Mouse (Mus musculus): Measurements from ENCODE around the gene Zmynd10. TPM values are rescaled to one million over a fixed set of nuclear protein-coding genes. Genes with fewer than 3 reads are reported as not detected.

Zmynd10 gene
- polyA plus RNA-seq, 1 experiment from 2014 or later = 1.3 TPM

DNA sequence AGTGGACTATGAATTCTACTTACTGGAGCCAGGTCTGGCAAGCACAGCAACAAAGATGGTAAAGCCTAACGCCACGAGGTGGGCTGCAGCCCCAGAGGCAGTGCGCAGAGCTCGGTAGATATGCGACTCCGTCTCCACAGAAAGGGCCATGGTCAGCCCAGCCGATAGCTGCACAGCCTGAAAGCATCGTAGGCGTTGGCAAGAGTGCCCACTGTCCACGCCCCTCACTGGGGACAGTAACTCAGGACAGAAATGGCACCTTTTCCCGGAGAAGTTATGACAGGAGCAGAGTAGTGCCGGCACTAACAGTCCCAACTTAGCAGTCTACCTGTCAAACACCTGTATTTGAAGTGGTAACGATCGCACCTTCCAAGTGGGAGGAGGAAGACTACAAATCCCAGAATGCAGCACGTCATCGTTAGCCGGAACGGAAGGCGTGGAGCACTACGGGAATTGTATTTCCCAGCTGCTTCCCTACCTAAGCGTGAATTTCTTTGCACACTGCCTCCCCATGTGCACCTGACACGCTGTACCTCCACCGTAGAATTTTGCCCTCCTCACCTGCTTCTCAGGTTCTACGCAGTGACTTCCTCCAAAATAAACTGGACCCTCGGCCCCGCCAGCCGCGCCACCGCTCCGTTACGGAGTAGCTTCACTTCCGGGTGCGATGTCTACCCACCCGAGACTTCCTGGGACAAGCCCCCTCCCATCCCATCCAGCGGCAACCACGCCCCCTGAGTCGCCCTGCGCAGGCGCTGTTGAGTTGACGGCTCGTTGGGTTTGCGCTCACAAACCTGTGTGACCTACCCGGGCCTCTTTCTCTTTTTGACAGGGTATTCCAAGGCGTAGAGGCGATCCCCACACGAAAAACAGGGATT lies 5.4 kb upstream of the Zmynd10 start, which contains the start of the genes Cyb561d2 and Nprl2:
TSS of gene Cyb561d2 (minus strand) at position 720 of the 878 bp plus-strand sequence.
TSS of gene Nprl2 (plus strand) at position 753 of the 878 bp plus-strand sequence.
- H3K9me3 ChIP-seq = no peaks in the 10 kb centered on the region
- H3K4me2 ChIP-seq = peak within 1 kb of the TSS; percentile 93
- peak within 1 kb of the TSS; percentile 76 for H3K4me3 ChIP-seq
- H3K27ac ChIP-seq = peak within 1 kb of the TSS; percentile 77
- no peaks in the 10 kb centered on the region for H3K27me3 ChIP-seq
- H3K36me3 ChIP-seq = peaks cover 53% of the 10 kb centered on the region
- H3K4me1 ChIP-seq = peaks cover 47% of the 10 kb centered on the region
- under 1% methylated on average over 46 of the region's 46 CpGs for WGBS
- peak; percentile 86 for ATAC-seq (ENCODE audit: insufficient number of reproducible peaks, low FRiP score, low TSS enrichment, low read depth)
- H3K9ac ChIP-seq = peak within 1 kb of the TSS; percentile 57

DNA sequence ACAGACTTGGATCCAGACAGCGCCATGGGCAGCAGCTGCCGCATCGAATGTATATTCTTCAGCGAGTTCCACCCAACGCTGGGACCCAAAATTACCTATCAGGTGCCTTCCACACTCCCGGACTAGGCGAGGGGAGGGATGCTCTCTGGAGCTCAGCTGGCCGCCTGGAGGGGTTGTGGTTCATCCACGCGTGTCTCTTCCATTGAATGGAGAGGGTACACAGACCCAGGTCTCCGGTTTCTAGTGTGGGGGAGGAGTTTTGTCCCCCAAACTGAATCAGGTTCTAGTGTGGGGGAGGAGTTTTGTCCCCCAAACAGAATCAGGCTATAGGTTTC lies 4.8 kb upstream of the Zmynd10 start:
- Histone ChIP-seq H3K4me1 (peaks cover 47% of the 10 kb centered on the region), H3K9ac (peak overlapping the region; percentile 57), H3K36me3 (peaks cover 52% of the 10 kb centered on the region), H3K27me3 (no peaks in the 10 kb centered on the region), H3K4me2 (peak overlapping the region; percentile 93), H3K4me3 (peak overlapping the region; percentile 76), H3K9me3 (no peaks in the 10 kb centered on the region), H3K27ac (peak overlapping the region; percentile 63)
- no peak for ATAC-seq (ENCODE audit: insufficient number of reproducible peaks, low FRiP score, low TSS enrichment, low read depth)
- WGBS = 1% methylated on average over 11 of the region's 11 CpGs

DNA sequence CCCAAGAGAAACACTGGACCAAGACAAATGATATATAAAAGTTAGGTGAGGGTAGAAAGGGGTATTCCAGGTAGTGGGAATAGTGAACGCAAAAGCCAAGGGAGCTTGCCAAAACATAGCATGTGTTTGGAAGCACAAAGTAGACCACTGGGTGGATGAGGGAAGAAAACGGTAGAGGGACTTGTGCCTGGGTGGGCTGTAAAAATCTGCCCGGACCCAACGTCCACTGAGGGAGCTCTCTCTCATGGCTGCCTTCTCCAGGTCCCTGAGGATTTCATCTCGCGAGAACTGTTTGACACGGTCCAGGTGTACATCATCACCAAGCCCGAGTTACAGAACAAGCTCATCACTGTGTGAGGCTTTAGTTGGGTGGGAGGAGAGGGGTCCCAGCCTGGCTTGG lies 4.4 kb upstream of the Zmynd10 start:
- 41% methylated on average over 8 of the region's 8 CpGs for WGBS
- ATAC-seq (ENCODE audit: insufficient number of reproducible peaks, low FRiP score, low TSS enrichment, low read depth) = no peak

DNA sequence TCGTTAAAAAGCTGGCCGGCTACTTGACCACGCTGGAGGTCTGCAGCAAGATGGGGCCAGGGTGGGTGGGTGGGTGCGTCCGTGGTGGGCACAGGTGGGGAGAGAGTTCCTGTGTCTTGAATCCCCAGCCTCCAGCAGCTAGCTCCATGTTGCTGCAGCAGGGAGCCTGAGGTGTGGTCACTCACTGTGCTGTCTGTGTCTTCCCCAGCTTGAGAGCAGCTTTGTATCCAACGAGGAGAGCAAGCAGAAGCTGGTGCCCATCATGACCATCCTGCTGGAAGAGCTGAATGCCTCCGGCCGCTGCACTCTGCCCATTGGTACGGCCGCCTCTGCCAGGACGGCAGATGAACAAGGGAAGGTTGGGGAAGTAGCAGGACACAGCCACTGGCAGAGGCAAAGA lies 3.8 kb upstream of the Zmynd10 start:
- 80% methylated on average over 11 of the region's 11 CpGs for whole genome bisulfite sequencing
- peaks cover 51% of the 10 kb centered on the region for H3K4me1 ChIP-seq
- no peak overlapping the region for H3K27ac ChIP-seq
- peaks cover 42% of the 10 kb centered on the region for H3K36me3 ChIP-seq
- ATAC-seq (ENCODE audit: insufficient number of reproducible peaks, low FRiP score, low TSS enrichment, low read depth) = no peak
- no peak overlapping the region for H3K9ac ChIP-seq
- H3K4me3 ChIP-seq = no peak overlapping the region
- no peaks in the 10 kb centered on the region for H3K27me3 ChIP-seq
- H3K9me3 ChIP-seq = no peaks in the 10 kb centered on the region
- no peak overlapping the region for H3K4me2 ChIP-seq

More for the DNA sequence above, 4.4 kb upstream of the Zmynd10 start:
- Histone ChIP-seq H3K9me3 (no peaks in the 10 kb centered on the region), H3K4me3 (peak overlapping the region; percentile 76), H3K27ac (no peak overlapping the region), H3K9ac (no peak overlapping the region), H3K27me3 (no peaks in the 10 kb centered on the region), H3K4me1 (peaks cover 49% of the 10 kb centered on the region), H3K36me3 (peaks cover 48% of the 10 kb centered on the region), H3K4me2 (peak overlapping the region; percentile 93)

DNA sequence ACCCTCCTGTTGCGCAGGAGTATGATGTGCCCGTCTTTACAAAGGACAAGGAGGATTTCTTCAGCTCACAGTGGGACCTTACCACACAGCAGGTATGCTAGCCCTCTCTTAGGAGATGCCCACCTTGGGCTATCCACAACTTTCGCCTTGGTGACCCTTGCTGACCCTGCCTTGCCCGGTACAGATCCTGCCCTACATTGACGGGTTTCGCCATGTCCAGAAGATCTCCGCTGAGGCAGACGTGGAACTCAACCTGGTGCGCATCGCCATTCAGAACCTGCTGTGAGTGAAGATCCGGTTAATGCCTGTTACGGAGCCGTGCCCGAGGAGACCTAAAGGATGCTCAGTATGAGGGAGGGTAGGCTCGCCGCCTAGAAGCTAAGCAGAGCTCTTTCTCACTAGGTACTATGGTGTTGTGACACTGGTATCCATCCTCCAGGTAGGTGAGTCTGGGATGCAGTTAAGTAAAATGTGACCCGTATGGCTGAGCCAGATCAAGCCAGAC lies 2.9 kb upstream of the Zmynd10 start:
- no peak overlapping the region for H3K4me2 ChIP-seq
- no peaks in the 10 kb centered on the region for H3K27me3 ChIP-seq
- peaks cover 33% of the 10 kb centered on the region for H3K36me3 ChIP-seq
- no peaks in the 10 kb centered on the region for H3K9me3 ChIP-seq
- peaks cover 51% of the 10 kb centered on the region for H3K4me1 ChIP-seq
- H3K9ac ChIP-seq = no peak overlapping the region
- H3K27ac ChIP-seq = no peak overlapping the region
- 92% methylated on average over 17 of the region's 17 CpGs for WGBS
- no peak overlapping the region for H3K4me3 ChIP-seq
- ATAC-seq (ENCODE audit: insufficient number of reproducible peaks, low FRiP score, low TSS enrichment, low read depth) = no peak

DNA sequence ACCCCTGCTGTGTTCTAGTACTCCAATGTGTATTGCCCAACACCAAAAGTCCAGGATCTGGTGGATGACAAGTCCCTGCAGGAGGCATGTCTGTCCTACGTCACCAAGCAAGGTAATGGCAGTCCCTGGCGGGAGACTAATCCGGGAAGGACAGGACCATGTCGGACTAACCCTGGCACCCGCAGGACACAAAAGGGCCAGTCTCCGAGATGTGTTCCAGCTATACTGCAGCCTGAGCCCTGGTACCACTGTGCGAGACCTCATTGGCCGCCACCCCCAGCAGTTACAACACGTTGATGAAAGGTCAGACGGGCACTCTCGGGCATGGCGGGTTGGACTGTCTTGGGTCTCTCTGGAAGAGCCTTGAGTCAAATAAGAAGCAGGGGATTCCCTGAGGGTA lies 2.4 kb upstream of the Zmynd10 start:
- H3K27ac ChIP-seq = no peak overlapping the region
- no peaks in the 10 kb centered on the region for H3K9me3 ChIP-seq
- ATAC-seq (ENCODE audit: insufficient number of reproducible peaks, low FRiP score, low TSS enrichment, low read depth) = no peak
- H3K36me3 ChIP-seq = peaks cover 28% of the 10 kb centered on the region
- peaks cover 53% of the 10 kb centered on the region for H3K4me1 ChIP-seq
- WGBS = 91% methylated on average over 12 of the region's 12 CpGs
- H3K4me2 ChIP-seq = no peak overlapping the region
- H3K9ac ChIP-seq = no peak overlapping the region
- H3K27me3 ChIP-seq = no peaks in the 10 kb centered on the region
- H3K4me3 ChIP-seq = no peak overlapping the region

DNA sequence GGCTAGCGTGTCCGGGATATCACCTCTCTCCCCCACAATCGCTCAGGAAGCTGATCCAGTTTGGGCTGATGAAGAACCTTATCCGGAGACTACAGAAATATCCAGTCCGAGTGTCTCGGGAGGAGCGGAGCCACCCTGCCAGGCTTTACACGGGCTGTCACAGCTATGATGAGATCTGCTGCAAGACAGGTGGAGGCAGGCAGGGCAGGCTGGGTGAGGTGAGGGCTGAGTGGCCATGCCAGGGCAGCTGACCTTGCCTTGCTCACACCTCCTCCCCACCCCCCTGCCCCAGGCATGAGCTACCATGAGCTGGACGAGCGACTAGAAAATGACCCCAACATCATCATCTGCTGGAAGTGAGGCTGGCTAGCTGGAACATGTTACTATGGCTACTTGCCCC lies 1.9 kb upstream of the Zmynd10 start:
- no peaks in the 10 kb centered on the region for H3K9me3 ChIP-seq
- H3K36me3 ChIP-seq = peaks cover 23% of the 10 kb centered on the region
- no peak overlapping the region for H3K27ac ChIP-seq
- no peak overlapping the region for H3K4me2 ChIP-seq
- no peak for ATAC-seq (ENCODE audit: insufficient number of reproducible peaks, low FRiP score, low TSS enrichment, low read depth)
- H3K4me1 ChIP-seq = peaks cover 54% of the 10 kb centered on the region
- H3K9ac ChIP-seq = no peak overlapping the region
- no peak overlapping the region for H3K4me3 ChIP-seq
- WGBS = 80% methylated on average over 10 of the region's 10 CpGs
- H3K27me3 ChIP-seq = no peaks in the 10 kb centered on the region

DNA sequence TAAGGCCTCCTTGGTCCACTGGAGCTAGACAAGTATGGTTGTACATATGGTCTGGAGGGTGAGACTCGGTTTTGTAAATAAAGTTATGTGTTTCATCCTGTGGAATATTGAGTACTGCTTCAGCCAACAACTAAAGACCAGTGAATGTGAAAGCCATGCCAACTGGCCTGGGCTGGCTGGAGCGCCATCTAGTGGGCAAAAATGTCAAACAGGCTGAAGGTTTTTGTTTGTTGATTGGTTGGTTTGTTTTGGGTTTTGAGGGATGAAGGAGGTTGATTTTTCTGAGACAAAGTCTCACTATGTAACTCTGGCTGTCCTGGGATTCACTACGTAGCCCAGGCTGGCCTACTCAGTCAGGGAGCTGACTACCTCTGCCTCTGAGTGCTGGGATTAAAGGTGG lies 1.5 kb upstream of the Zmynd10 start:
- Histone ChIP-seq H3K36me3 (peaks cover 21% of the 10 kb centered on the region), H3K9me3 (no peaks in the 10 kb centered on the region), H3K4me2 (no peak overlapping the region), H3K27ac (no peak overlapping the region), H3K9ac (no peak overlapping the region), H3K4me3 (no peak overlapping the region), H3K4me1 (peaks cover 57% of the 10 kb centered on the region), H3K27me3 (no peaks in the 10 kb centered on the region)
- no peak for ATAC-seq (ENCODE audit: insufficient number of reproducible peaks, low FRiP score, low TSS enrichment, low read depth)
- WGBS = 10% methylated on average over 3 of the region's 3 CpGs

DNA sequence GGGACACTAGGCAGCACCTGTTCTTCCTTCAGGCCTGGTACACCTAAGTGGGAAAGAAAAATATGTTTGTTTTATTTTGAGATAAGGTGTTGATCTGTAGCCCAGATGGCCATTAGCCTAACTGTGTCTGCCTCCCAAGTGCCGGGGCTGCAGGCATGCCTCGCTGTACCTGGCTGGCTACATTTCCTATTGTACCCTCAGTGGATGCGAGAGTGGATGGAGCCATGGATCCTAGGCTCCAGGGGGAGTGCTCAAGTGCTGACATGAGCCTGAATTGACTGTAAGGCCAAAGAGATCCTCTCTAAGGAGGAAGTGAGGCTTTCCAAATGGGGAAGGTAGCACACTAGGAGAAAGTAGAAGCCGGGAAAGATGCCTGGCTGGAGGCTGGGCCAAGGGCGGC lies 859 bp downstream of the Zmynd10 start:
- no peaks in the 10 kb centered on the region for H3K27me3 ChIP-seq
- no peak overlapping the region for H3K4me2 ChIP-seq
- WGBS = 75% methylated on average over 5 of the region's 5 CpGs
- peaks cover 21% of the 10 kb centered on the region for H3K36me3 ChIP-seq
- no peak for ATAC-seq (ENCODE audit: insufficient number of reproducible peaks, low FRiP score, low TSS enrichment, low read depth)
- H3K4me1 ChIP-seq = peaks cover 63% of the 10 kb centered on the region
- H3K27ac ChIP-seq = no peak overlapping the region
- H3K4me3 ChIP-seq = no peak overlapping the region
- H3K9ac ChIP-seq = no peak overlapping the region
- no peaks in the 10 kb centered on the region for H3K9me3 ChIP-seq

DNA sequence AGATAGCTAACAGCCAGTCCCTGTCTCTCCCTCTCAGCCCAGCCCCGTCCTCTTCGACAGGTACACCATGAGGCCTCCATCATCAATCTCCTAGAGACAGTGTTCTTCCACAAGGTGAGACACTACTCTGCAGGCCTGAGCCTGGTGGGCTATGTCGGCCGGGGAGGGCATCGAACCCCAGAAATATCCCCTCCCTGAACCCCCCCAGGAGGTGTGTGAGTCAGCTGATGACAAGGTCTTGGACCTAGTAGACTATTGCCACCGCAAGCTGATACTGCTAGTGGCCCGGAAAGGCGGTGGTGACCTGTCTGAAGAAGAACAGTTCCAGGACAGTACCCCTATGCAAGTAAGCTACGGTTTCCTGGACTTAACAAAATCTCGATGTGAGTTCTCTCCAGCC lies 1.7 kb downstream of the Zmynd10 start:
- no peak overlapping the region for H3K4me2 ChIP-seq
- no peak overlapping the region for H3K27ac ChIP-seq
- peaks cover 16% of the 10 kb centered on the region for H3K36me3 ChIP-seq
- WGBS = 88% methylated on average over 10 of the region's 10 CpGs
- no peaks in the 10 kb centered on the region for H3K9me3 ChIP-seq
- H3K27me3 ChIP-seq = no peaks in the 10 kb centered on the region
- no peak for ATAC-seq (ENCODE audit: insufficient number of reproducible peaks, low FRiP score, low TSS enrichment, low read depth)
- no peak overlapping the region for H3K4me3 ChIP-seq
- H3K4me1 ChIP-seq = peaks cover 69% of the 10 kb centered on the region
- no peak overlapping the region for H3K9ac ChIP-seq

DNA sequence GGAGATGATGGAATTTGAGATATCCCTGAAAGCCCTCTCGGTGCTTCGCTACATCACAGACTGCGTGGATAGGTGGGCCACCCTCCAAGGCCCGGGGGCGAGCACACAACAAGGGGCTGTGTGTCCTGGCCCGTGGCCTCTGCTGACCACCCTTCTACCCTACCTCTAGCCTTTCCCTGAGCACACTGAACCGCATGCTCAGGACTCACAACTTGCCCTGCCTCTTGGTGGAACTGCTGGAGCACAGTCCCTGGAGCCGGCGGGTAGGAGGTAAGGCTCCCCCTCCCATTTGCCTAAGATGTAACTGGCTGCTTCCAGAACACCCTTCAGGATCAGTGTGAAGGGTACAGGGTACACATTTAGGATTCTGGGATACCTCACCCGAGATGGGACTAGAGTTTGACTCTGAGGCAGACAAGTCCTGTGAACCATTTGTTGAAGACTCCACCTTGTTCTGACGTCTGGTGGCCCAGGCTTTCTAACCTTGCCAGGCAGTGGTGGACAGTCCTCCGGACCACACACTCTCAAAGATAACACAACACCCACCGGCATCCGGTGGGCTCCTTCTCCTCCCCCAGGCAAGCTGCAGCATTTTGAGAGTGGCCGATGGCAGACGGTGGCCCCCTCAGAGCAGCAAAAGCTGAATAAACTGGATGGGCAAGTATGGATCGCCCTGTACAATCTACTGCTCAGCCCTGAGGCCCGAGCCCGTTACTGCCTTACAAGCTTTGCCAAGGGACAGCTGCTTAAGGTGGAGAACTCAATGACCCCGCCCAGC lies 2.4 kb downstream of the Zmynd10 start:
- Histone ChIP-seq H3K4me2 (no peak overlapping the region), H3K9me3 (no peaks in the 10 kb centered on the region), H3K4me3 (no peak overlapping the region), H3K9ac (no peak overlapping the region), H3K36me3 (peaks cover 10% of the 10 kb centered on the region), H3K4me1 (peaks cover 72% of the 10 kb centered on the region), H3K27me3 (no peaks in the 10 kb centered on the region), H3K27ac (no peak overlapping the region)
- WGBS = 77% methylated on average over 20 of the region's 20 CpGs
- ATAC-seq (ENCODE audit: insufficient number of reproducible peaks, low FRiP score, low TSS enrichment, low read depth) = no peak

Measured in limb, embryonic 15.5 days (tissue).